Mouse (Mus musculus): ENCODE results near the gene Gpr180. TPM values are rescaled to one million over a fixed set of nuclear protein-coding genes. Genes with fewer than 3 reads are reported as not detected.
"Not testable (repeated sequence)": the region's sequence is repeated elsewhere in the genome, so short reads cannot be mapped to it uniquely, and the experiment has no call there.

The Gpr180 gene
- 40.9 and 44.6 TPM in 2 replicates for polyA plus RNA-seq (2016; fragmentation: Nextera tagmentation; extraction: Ambion mirVana)

DNA sequence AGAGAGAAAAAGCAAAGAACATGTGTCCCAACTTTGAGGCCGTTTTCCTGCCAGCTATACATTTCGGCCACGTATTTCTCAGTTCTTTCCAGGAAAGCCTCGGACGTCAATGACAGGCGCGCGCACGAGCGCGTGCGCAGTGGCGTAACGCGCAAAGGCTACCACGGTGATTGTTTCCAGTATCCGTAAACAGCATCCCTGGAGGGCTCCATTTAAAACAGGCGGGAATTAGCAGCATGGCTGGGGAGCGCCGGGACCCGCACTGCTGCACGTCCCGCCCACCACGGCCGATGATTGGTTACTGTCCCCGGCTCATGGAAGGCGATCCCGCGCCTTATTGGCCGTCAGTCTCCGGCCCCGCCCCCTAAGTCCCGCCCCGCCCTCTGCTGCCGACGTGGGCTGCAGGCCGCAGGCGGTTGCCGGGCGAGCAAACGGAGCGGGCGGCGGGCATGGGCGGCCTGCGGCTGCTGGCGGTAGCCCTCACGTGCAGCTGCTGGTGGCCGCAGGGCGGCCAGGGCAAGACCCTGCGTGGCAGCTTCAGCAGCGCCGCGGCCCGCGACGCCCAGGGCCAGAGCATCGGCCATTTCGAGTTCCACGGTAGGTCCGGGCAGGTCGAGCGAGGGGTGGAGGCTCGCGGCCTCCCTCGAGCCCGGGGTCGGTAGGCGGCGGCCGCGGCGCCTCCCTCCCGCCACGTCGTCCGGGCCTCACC lies at the start of gene Gpr180:
Gene Gpr180 (plus strand): TSS at position 415 of the 709 bp plus-strand sequence.
- Histone ChIP-seq H3K27ac (replicated peaks) (peak within 1 kb of the TSS; percentile 92), H3K27me3 (replicated peaks; ENCODE audit: low read depth, poor library complexity, severe bottlenecking) (peaks cover 4% of the 10 kb centered on the region), H3K36me3 (replicated peaks) (peaks cover 30% of the 10 kb centered on the region), H3K9me3 (no peaks in the 10 kb centered on the region), H3K4me3 (peak within 1 kb of the TSS; percentile 87), H3K4me1 (peaks cover 27% of the 10 kb centered on the region)
- under 1% methylated on average over 77 of the region's 77 CpGs for WGBS
- peak; percentile 99 for DNase-seq (ENCODE audit: low spot score)

- WGBS = 13% methylated on average over 22 of the region's 22 CpGs
- H3K9me3 ChIP-seq = no peaks in the 10 kb centered on the region
- no peaks in the 10 kb centered on the region for H3K36me3 ChIP-seq (replicated peaks)
- peaks cover 24% of the 10 kb centered on the region for H3K4me1 ChIP-seq
- peaks cover 42% of the 10 kb centered on the region; the same call in 1 of the 2 replicates for H3K27me3 ChIP-seq (replicated peaks; ENCODE audit: low read depth, poor library complexity, severe bottlenecking)
- peak overlapping the region; percentile 75 for H3K27ac ChIP-seq (replicated peaks)
- DNase-seq (ENCODE audit: low spot score) = no peak
- peak overlapping the region; percentile 82 for H3K4me3 ChIP-seq
These were observed 48.3 kb upstream of the Gpr180 start for GRCm38 (mm10) chr14:118088437-118089207.

GRCm38 (mm10) chr14:118089215-118089805 lies 47.6 kb upstream of the Gpr180 start:
- under 1% methylated on average over 44 of the region's 44 CpGs for WGBS
- Histone ChIP-seq H3K27ac (replicated peaks) (peak overlapping the region; percentile 75), H3K27me3 (replicated peaks; ENCODE audit: low read depth, poor library complexity, severe bottlenecking) (peaks cover 36% of the 10 kb centered on the region; the same call in 1 of the 2 replicates), H3K36me3 (replicated peaks) (no peaks in the 10 kb centered on the region), H3K9me3 (no peaks in the 10 kb centered on the region), H3K4me1 (peaks cover 24% of the 10 kb centered on the region), H3K4me3 (peak overlapping the region; percentile 82)
- DNase-seq (ENCODE audit: low spot score) = peak; percentile 92

- Histone ChIP-seq H3K4me3 (peak overlapping the region; percentile 82), H3K27me3 (replicated peaks; ENCODE audit: low read depth, poor library complexity, severe bottlenecking) (peaks cover 34% of the 10 kb centered on the region; the same call in 1 of the 2 replicates), H3K27ac (replicated peaks) (peak overlapping the region; percentile 75), H3K4me1 (peaks cover 24% of the 10 kb centered on the region), H3K9me3 (no peaks in the 10 kb centered on the region), H3K36me3 (replicated peaks) (no peaks in the 10 kb centered on the region)
- DNase-seq (ENCODE audit: low spot score) = no peak
- under 1% methylated on average over 18 of the region's 18 CpGs for WGBS
These were observed 47.1 kb upstream of the Gpr180 start for GRCm38 (mm10) chr14:118089806-118090392.

DNA sequence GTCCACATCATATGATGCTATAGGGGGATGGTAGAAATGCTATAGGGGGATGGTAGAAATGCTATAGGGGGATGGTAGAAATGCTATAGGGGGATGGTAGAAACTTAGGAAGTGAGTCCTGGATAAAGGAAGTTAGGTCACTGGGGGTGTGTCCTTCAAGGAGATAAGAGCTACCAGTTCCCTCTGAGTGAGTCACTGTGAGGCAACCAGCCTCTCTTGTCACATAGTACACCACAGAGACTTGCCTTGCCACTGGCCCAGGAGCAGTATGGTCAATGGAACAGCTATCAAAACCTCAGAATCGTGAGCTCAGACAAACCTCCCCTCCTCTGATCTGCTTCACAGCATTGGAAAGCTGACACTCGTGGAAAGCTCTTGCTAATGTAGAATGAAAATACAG lies 38.7 kb upstream of the Gpr180 start:
- no peaks in the 10 kb centered on the region for H3K36me3 ChIP-seq (replicated peaks)
- WGBS = 71% methylated on average over 2 of the region's 2 CpGs
- no peaks in the 10 kb centered on the region for H3K4me1 ChIP-seq
- no peak overlapping the region for H3K27ac ChIP-seq (replicated peaks)
- H3K4me3 ChIP-seq = no peak overlapping the region
- H3K27me3 ChIP-seq (replicated peaks; ENCODE audit: low read depth, poor library complexity, severe bottlenecking) = no peaks in the 10 kb centered on the region
- H3K9me3 ChIP-seq = no peaks in the 10 kb centered on the region
- no peak for DNase-seq (ENCODE audit: low spot score)

- WGBS = 86% methylated on average over 14 of the region's 14 CpGs
- Histone ChIP-seq H3K9me3 (no peaks in the 10 kb centered on the region), H3K27ac (replicated peaks) (no peak overlapping the region), H3K27me3 (replicated peaks; ENCODE audit: low read depth, poor library complexity, severe bottlenecking) (no peaks in the 10 kb centered on the region), H3K4me1 (no peaks in the 10 kb centered on the region), H3K4me3 (no peak overlapping the region), H3K36me3 (replicated peaks) (no peaks in the 10 kb centered on the region)
- no peak for DNase-seq (ENCODE audit: low spot score)
These were observed 35.5 kb upstream of the Gpr180 start for GRCm38 (mm10) chr14:118101227-118101990.

GRCm38 (mm10) chr14:118107479-118107878 lies 29.5 kb upstream of the Gpr180 start:
- peaks cover 20% of the 10 kb centered on the region for H3K36me3 ChIP-seq (replicated peaks)
- 94% methylated on average over 2 of the region's 2 CpGs for WGBS

DNA sequence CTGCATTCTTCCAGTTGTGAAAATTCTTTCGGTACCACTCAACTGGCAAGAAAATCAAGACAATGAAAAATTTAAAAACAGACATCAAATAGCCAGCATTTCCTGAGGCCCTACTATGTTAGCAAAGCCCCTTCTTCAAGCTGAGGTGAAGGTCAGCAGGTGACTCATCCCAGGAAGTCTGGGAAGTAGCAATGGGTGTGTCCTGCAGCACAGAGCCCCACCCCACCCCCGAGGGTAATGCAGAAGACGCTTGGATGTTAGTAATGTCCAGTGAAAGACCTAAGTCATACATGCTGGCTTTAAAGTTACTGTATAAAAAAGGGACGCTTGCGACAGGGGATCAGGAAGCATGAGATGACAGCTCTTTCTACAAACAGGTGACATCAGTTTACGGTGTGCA lies 23.8 kb upstream of the Gpr180 start:
- no peak for DNase-seq (ENCODE audit: low spot score)
- Histone ChIP-seq H3K27me3 (replicated peaks; ENCODE audit: low read depth, poor library complexity, severe bottlenecking) (no peaks in the 10 kb centered on the region), H3K4me1 (no peaks in the 10 kb centered on the region), H3K27ac (replicated peaks) (no peak overlapping the region), H3K9me3 (no peaks in the 10 kb centered on the region), H3K36me3 (replicated peaks) (peaks cover 77% of the 10 kb centered on the region), H3K4me3 (no peak overlapping the region)
- 94% methylated on average over 6 of the region's 6 CpGs for WGBS

More at GRCm38 (mm10) chr14:118107479-118107878, 29.5 kb upstream of the Gpr180 start:
- not testable (repeated sequence) for H3K4me1 ChIP-seq; H3K4me3 ChIP-seq; DNase-seq (ENCODE audit: low spot score); H3K27me3 ChIP-seq (replicated peaks; ENCODE audit: low read depth, poor library complexity, severe bottlenecking); H3K9me3 ChIP-seq; H3K27ac ChIP-seq (replicated peaks)

DNA sequence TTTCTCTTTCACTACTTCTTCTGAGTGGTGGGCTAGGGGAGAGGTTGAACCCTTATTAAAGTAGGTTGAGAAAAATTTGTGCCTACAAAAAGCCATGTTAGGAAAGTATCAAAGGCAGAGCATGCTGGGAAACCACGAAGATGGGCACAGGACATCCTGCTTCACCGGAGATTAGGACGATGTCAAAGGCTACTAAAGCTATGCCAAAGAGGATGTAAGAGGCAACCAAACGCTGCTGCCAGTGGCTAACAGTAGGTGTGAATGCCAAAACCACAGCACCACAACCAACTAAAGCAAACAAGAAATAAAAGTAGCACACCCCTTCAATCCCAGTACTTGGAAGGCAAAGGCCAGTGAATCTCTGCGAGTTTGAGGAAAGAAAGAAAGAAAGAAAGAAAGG lies 12.8 kb upstream of the Gpr180 start:
- no peak for DNase-seq (ENCODE audit: low spot score)
- WGBS = 89% methylated on average over 5 of the region's 5 CpGs
- peaks cover 99% of the 10 kb centered on the region for H3K36me3 ChIP-seq (replicated peaks)

DNA sequence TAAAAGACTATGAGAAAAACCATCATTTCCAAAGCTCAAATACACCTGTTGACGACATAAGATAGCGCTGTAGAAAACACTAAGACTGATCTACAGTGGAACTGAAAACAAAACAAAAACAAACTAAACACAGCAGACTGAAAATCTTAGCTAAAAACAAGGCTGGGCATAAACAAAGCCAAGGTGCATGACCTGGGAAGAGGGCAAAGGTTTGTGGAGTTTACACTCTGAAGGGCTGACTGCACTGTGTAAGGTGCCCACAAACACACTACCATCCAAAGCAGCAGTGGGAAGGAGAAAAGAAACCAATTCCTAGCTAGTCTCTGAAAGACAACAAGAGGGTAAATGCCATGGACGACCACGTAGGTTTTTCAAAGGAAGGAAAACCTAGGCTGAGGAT lies 12.2 kb upstream of the Gpr180 start:
- Histone ChIP-seq H3K4me1 (no peaks in the 10 kb centered on the region), H3K27me3 (replicated peaks; ENCODE audit: low read depth, poor library complexity, severe bottlenecking) (no peaks in the 10 kb centered on the region), H3K9me3 (no peaks in the 10 kb centered on the region), H3K27ac (replicated peaks) (no peak overlapping the region), H3K36me3 (replicated peaks) (peaks cover 99% of the 10 kb centered on the region), H3K4me3 (no peak overlapping the region)
- WGBS = 92% methylated on average over 4 of the region's 4 CpGs
- DNase-seq (ENCODE audit: low spot score) = no peak

More for the DNA sequence above, 12.8 kb upstream of the Gpr180 start:
- Histone ChIP-seq H3K27me3 (replicated peaks; ENCODE audit: low read depth, poor library complexity, severe bottlenecking) (no peaks in the 10 kb centered on the region), H3K27ac (replicated peaks) (no peak overlapping the region), H3K9me3 (no peaks in the 10 kb centered on the region), H3K4me1 (no peaks in the 10 kb centered on the region), H3K4me3 (no peak overlapping the region)

DNA sequence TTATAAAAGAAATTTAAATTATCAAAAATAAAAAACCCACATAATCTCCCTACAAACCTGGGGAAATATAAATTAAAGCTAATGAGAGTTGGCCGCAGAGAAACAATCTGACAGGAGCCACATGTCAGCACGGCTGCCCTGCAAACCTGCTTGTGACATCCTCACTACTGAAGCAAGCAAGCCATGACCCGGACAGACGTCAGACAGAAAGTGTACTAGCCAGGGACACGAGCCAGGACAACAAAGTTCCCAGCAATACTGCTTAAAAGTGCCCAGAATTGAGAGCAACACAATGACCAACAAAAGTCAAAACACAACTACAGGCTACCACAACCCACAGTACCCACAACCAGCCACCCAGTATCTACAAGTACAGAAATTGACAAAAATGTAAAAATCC lies 10.7 kb upstream of the Gpr180 start:
- Histone ChIP-seq H3K27ac (replicated peaks) (no peak overlapping the region), H3K27me3 (replicated peaks; ENCODE audit: low read depth, poor library complexity, severe bottlenecking) (no peaks in the 10 kb centered on the region), H3K4me3 (no peak overlapping the region), H3K36me3 (replicated peaks) (peaks cover 86% of the 10 kb centered on the region), H3K9me3 (no peaks in the 10 kb centered on the region), H3K4me1 (peaks cover 7% of the 10 kb centered on the region)
- 93% methylated on average over 5 of the region's 5 CpGs for WGBS
- no peak for DNase-seq (ENCODE audit: low spot score)

DNA sequence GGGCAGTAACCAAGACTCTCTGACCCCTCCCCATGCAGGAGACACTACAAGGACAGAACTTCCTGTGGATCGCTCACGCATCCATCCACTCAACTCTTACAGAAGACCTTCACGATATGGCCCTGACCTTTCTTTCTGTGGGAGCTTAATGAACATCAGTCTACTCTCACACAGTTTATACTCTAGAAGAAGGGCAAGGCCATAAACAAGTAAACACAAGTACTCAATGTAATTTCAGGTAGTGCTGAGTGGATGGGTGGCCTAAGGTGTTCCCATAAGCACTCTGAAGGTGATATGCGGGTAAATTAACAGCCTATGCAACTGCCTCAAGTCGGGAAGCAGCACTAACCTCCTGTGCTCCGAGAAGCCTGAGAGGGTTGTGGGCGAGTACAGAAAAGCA lies 5.5 kb upstream of the Gpr180 start:
- WGBS = 83% methylated on average over 7 of the region's 7 CpGs
- Histone ChIP-seq H3K27ac (replicated peaks) (no peak overlapping the region), H3K9me3 (no peaks in the 10 kb centered on the region), H3K4me3 (peak overlapping the region; percentile 78), H3K4me1 (peaks cover 28% of the 10 kb centered on the region), H3K36me3 (replicated peaks) (peaks cover 36% of the 10 kb centered on the region), H3K27me3 (replicated peaks; ENCODE audit: low read depth, poor library complexity, severe bottlenecking) (peaks cover 4% of the 10 kb centered on the region)
- DNase-seq (ENCODE audit: low spot score) = no peak
